Mouse (Mus musculus) cerebellum, adult 2 months (tissue): ENCODE measurements around the gene Rgl3. TPM values are rescaled to one million over a fixed set of nuclear protein-coding genes. Genes with fewer than 3 reads are reported as not detected.
A peak's percentile ranks its signal among the peaks of the same experiment; 100 is the strongest.

ENCODE experiments used
- DNase-seq, 2 experiments: peaks; one replicate each; pipeline ENCODE4 v3.0.0; 2021
- H3K27ac ChIP-seq: fragments of 200-500 bp; 2 replicates; pipeline ENCODE4 v1.5.1; 2012; ENCODE audit warnings: low read length, control low read depth, inconsistent platforms; ENCODE audit not compliant: insufficient read depth
- H3K27me3 ChIP-seq: fragments of 200-500 bp; 2 replicates; pipeline ENCODE4 v1.6.1; 2012; ENCODE audit warnings: inconsistent platforms, mild to moderate bottlenecking, low read length, moderate library complexity; ENCODE audit not compliant: control insufficient read depth, insufficient read depth
- H3K4me1 ChIP-seq: fragments of 200-500 bp; 2 replicates; pipeline ENCODE4 v1.6.1; 2011; ENCODE audit warnings: low read length; ENCODE audit not compliant: control insufficient read depth, insufficient read depth
- H3K4me3 ChIP-seq: fragments of 200-500 bp; replicated peaks from 2 replicates; pipeline ENCODE3; 2011; ENCODE audit warnings: mild to moderate bottlenecking, low read depth, low read length, control low read depth; ENCODE audit not compliant: insufficient read depth
- CTCF ChIP-seq: fragments of 200-500 bp; IDR thresholded peaks from 2 replicates; pipeline ENCODE4 v1.5.1; 2011; ENCODE audit warnings: low read depth, mild to moderate bottlenecking, control low read depth, low read length, moderate library complexity, borderline replicate concordance; ENCODE audit not compliant: insufficient read depth
- POLR2A ChIP-seq: fragments of 200-500 bp; IDR thresholded peaks from 2 replicates; pipeline ENCODE4 v1.6.1; 2011; ENCODE audit warnings: low read length, control low read depth, borderline replicate concordance; ENCODE audit not compliant: insufficient read depth
- WGBS: fragments of 180-500 bp; shearing (Covaris S2); methylation state at CpG from one replicate; pipeline ENCODE4 v1.1.7; 2018; 5-methylcytosine and 5-hydroxymethylcytosine counted together
- polyA plus RNA-seq: library from polyadenylated mRNA; depleted of rRNA; stranded (reverse); fragments of >200 nt; gene quantifications from 2 replicates; pipeline ENCODE4 v1.2.3, GENCODE M21; 2012

The Rgl3 gene
- polyA plus RNA-seq, 1 experiment, result 67.6 TPM

DNA sequence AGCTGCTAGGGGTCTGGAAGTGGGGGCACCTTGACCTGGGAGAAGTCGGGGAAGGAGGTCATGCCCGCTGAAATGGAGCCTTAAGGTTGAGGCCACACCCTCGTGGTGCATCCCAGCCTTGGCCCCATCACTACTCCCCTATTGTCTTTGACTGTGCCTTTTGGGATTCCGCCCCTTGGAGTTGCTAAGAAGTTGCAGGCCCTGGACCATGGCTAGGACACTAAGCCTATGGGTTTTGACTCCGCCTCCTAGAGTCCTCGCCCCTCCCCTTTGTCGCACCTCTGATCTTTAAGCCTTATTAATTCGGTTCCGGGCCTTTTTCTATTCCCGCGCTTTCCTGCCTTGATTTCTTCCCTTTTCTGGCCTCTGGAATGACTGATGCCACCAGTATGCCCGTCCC is 45.6 kb downstream of the Rgl3 start:
- 64% methylated on average over 12 of the region's 12 CpGs for WGBS
- 0 out of 2 replicates have a peak, but pooled peaks cover 3% of the 10 kb centered on the region for H3K4me1 ChIP-seq
- TF ChIP-seq POLR2A, result no peak
- no peak for TF ChIP-seq CTCF
- no peak overlapping the region for H3K4me3 ChIP-seq
- DNase-seq, result no peak
- H3K27me3 ChIP-seq, result no peaks in the 10 kb centered on the region
- H3K27ac ChIP-seq, result no peak overlapping the region

DNA sequence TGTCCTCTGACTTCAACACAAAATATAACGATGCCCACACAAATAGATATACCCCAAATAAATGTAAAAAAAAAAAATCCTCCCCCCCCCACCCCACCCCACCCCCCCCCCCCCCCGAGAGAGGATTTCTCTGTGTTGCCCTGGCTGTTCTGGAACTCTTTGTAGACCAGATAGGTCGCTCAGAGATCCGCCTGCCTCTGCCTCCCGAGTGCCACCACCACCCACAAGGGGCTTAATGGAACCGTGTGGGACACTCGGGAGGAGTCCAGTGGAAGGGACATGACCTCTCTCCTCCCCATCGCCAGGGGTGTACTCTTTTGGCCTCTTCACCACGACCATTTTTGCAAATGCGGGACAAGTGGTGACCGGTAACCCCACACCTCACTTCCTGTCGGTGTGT is 46.2 kb downstream of the Rgl3 start:
- H3K4me1 ChIP-seq, result peaks cover 9% of the 10 kb centered on the region
- no peak overlapping the region for H3K4me3 ChIP-seq
- no peak overlapping the region for H3K27ac ChIP-seq
- WGBS, result 77% methylated on average over 12 of the region's 12 CpGs
- no peak for DNase-seq
- TF ChIP-seq POLR2A, result no peak
- no peak for TF ChIP-seq CTCF
- H3K27me3 ChIP-seq, result no peaks in the 10 kb centered on the region

DNA sequence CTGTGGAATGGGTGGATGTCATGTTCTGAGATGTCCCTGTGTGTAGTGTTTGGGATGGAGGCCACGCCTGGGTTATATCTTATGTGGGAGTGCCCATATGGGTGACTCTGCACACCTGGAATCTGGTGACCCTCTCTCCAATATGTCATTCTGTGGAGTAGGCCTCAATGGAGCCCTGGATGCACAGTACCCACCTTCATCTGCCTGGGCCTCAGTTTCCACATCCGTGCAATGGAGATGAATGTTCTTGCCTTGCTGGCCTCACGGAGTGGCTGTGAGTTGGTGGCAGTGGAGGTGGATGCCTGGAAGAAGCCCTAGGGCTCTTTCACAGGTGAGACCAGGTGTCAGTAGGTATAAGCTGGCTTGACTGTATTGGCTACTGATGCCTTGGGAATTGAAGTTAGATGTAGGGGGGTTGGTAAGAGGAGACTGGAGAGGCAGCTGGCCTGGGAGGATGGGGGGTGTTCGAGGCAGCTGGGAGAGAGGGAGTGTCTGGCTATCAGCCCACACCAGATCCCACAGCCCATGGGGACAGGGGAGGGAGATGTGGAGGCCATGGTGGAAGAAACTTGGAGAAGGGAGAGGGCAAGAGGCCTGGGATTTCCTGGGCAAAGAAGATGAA is 50.9 kb downstream of the Rgl3 start:
- WGBS, result 45% methylated on average over 4 of the region's 4 CpGs
- Histone ChIP-seq H3K27me3 (no peaks in the 10 kb centered on the region), H3K4me3 (peak overlapping the region; percentile 80), H3K27ac (no peak overlapping the region), H3K4me1 (peaks cover 19% of the 10 kb centered on the region)
- TF ChIP-seq POLR2A, result no peak
- TF ChIP-seq CTCF, result no peak
- DNase-seq, result peak in 1 of 2 experiments; percentile 42

DNA sequence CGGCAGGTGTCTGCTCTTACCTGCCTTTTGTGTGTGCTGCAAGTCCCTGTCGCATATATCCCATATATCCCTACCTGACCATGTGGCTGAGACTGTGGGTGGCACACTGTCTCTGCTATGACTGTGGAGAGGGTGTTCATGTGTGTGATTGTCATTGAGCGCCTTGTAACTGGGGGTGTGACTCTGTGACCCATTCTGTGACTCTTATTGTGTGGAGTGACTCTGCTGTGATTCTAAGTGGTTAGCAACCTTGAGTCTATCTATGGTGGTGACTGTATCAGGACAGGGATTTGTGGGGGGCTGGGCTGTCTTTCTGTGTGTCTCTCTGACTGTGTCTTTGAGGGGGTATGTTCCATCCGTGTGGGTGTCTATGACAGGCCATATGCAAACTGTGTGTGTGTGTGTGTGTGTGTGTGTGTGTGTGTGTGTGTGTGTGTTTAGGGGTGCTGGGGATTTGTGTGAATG is 51.5 kb downstream of the Rgl3 start:
- WGBS, result 19% methylated on average over 4 of the region's 4 CpGs
- TF ChIP-seq POLR2A, result no peak
- no peak for TF ChIP-seq CTCF
- no peaks in the 10 kb centered on the region for H3K27me3 ChIP-seq
- H3K27ac ChIP-seq, result no peak overlapping the region
- no peak for DNase-seq
- peaks cover 23% of the 10 kb centered on the region for H3K4me1 ChIP-seq
- H3K4me3 ChIP-seq, result peak overlapping the region; percentile 80

DNA sequence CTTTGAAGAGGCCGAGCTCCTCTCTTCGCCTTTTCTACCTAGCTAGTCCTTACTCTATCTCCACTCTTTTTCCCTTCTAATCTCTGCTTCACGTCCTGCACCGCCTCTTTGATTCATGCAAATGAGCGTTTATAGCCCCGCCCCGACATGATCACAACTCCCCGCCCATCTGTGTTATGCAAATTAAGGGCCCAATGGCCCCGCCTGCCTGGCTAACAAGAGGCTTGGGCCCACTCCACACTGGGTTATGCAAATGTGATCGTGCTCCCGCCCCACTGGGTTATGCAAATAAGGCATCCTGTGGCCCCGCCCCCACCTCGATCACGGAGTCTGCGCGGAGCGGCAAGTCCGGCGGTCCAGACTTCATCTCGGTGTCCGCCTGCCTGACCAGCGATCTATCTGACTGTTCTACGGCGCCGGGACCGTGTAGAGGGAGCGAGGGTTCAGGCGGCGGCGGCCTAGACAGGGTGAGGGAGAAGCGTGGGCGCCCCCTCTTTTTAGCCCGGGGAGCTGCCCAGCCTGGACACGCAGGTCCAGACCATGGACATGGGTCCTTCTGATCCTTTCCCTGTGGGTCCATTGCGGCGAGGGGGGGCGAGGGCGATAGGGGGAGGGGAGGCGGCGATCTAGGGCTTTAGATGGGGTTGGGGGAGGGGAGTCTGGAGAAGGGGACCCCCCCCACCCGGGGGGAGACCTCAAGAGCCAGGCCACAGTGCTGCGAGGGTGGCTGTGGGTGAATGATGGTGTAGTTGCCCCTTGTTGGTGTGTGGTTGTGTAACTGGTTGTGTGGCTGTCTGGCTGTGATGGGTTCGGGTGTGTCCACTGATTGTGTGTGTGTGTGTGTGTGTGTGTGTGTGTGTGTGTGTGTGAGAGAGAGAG is 52.3 kb downstream of the Rgl3 start, which contains the start of gene Plppr2:
TSS of gene Plppr2 (plus strand) at position 342 of the 879 bp plus-strand sequence.
- H3K4me1 ChIP-seq, result peaks cover 25% of the 10 kb centered on the region
- peak within 1 kb of the TSS; percentile 80 for H3K4me3 ChIP-seq
- DNase-seq, result peak; percentile 99 to 100
- no peak within 1 kb of the TSS for H3K27ac ChIP-seq
- H3K27me3 ChIP-seq, result no peaks in the 10 kb centered on the region
- WGBS, result under 1% methylated on average over 42 of the region's 43 CpGs
- peak; percentile 84 for TF ChIP-seq POLR2A
- TF ChIP-seq CTCF, result no peak

DNA sequence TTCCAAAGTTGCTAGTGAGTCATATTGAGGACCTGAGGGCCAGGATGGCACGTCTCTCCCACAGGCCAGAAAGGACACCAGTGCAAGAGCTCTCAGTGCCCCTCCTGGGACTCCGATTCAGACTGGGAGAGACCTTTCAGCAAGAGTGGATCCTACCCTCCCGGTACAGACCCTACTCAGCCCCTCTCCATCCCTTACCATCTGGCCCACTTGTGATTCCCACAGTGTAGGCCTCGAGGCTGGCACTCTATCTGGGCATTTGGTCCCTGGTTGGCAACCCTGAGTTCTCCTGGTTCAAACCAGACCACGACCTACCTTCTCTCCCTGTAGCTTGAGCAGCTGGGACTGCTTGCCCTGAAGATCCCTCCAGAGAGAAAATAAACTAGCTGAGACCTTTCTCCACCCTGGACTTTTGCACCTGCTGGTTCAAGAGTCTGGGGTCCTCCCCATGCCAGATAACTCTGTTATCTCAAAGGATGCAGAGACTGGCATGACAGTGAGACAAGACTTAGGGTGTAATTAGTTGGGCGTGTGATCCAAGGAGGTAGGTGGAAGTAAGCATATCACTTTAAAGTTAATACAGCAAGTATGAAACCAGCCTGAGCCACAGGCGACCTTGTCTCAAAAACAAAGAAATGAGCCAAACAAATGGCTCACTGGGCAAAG is 53.6 kb downstream of the Rgl3 start:
- peaks cover 25% of the 10 kb centered on the region for H3K4me1 ChIP-seq
- no peak overlapping the region for H3K27ac ChIP-seq
- H3K4me3 ChIP-seq, result no peak overlapping the region
- 66% methylated on average over 7 of the region's 7 CpGs for WGBS
- no peaks in the 10 kb centered on the region for H3K27me3 ChIP-seq
- no peak for TF ChIP-seq POLR2A
- no peak for TF ChIP-seq CTCF
- DNase-seq, result peak in 1 of 2 experiments; percentile 25

DNA sequence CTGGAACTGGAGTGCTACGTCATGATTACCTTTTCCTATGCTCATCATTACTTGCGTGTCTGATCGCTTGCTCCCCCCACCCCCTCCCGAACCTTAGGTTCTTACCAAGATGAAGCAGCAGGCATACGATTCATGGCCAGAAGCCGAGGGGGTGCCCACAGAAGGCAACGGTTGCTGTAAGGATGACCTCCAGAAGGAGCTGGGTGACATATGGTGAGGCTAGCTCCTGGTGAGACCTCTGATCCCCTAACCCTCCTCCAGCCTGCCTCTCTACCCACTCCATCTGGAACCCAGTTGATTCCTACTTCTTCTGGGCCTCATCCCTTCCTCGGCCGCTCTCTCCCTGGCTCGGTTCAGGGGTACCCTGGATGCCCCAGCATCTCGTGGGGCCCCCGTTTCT is 55.2 kb downstream of the Rgl3 start:
- no peak overlapping the region for H3K27ac ChIP-seq
- H3K4me3 ChIP-seq, result no peak overlapping the region
- H3K27me3 ChIP-seq, result no peaks in the 10 kb centered on the region
- WGBS, result 19% methylated on average over 12 of the region's 12 CpGs
- peaks cover 25% of the 10 kb centered on the region for H3K4me1 ChIP-seq
- peak; percentile 49 to 50 for DNase-seq
- TF ChIP-seq POLR2A (no peak), CTCF (no peak)
